Mouse (Mus musculus) MN1 (cell line): ENCODE results near the gene Rfwd3.
"Not testable (repeated sequence)": the region's sequence is repeated elsewhere in the genome, so short reads cannot be mapped to it uniquely, and the experiment has no call there.

Source experiments
- DNase-seq: peaks from one replicate; pipeline ENCODE4 v3.0.0-alpha.2; 2016; ENCODE audit warnings: low spot score

The Rfwd3 gene

DNA sequence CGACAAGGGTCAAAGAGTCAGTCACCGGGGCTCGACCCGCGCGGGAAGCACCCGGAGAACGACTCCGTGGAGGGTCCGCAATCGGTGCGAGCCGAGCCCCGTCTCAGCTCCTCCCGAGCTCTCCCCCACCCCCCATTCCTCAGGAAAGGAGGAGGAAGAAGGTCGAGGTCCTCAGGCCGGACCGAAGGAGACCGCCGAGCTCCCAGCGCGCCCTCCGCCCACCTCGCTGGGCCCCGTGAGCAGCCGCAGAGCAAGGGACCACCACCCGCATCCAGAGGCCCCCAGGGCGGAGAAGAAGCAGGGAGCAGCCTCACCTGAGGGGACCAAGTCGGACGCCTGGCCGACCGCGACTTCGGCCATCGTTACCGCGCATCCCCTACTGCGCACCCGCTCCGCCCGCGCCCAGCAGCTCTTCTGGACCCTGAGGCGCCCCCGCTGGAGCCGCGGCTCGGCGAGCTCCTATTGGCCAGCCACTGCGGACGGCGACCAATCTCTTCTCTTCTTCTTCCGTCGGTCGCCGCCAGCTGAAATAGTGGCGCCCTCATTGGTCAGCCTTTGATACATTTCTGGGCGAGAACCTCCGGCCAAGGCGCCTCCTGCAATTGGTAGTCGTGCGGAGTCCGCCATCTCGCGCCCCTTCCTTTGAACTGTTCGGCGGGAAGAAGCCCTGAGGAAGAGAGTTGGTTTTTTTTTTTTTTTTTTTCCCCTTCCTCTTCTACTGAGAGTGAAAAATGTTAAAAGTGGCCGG, at the start of gene Rfwd3:
Gene Rfwd3 (minus strand): TSS at position 402 of the 748 bp plus-strand sequence.
- peak; percentile 100 for DNase-seq

DNA sequence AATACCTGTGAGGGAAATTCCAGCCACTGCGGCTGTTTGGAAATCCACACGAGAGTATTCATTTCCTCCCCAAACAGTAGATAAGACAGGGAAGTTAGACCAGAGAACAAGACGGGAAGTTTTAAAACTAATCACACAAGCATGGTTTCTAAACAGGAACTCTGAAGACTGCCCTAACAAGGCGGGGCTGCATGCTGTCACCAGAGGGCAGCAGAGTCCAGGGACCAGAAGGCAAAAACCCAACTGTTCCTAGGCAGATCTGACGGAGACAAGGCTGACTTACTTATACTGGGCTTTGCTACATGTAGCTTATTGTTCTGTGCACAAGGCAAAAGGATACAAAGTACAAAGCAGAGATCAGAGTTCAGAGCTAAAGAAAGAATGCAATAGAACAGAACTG, 43.2 kb upstream of the Rfwd3 start:
- DNase-seq: peak; percentile 89

DNA sequence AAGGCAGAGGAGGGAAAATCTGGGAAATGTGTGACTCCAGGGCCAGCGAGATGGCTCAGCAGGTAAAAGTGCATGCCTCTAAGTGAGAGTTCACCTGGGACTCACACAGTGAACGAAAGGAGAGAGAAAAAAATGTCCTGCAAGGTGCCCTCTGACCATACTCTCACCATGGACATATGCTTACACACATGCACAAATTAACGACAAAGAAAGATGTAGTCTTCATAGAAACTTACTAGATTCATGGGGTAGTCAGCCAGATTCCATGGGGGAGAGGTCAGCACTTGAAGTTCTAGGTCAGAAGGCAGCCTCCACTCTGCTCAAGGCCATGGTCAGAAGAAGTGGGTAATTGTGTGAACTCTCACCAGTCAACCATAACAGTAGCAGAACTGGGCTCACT, 40.2 kb upstream of the Rfwd3 start:
- no peak for DNase-seq

DNA sequence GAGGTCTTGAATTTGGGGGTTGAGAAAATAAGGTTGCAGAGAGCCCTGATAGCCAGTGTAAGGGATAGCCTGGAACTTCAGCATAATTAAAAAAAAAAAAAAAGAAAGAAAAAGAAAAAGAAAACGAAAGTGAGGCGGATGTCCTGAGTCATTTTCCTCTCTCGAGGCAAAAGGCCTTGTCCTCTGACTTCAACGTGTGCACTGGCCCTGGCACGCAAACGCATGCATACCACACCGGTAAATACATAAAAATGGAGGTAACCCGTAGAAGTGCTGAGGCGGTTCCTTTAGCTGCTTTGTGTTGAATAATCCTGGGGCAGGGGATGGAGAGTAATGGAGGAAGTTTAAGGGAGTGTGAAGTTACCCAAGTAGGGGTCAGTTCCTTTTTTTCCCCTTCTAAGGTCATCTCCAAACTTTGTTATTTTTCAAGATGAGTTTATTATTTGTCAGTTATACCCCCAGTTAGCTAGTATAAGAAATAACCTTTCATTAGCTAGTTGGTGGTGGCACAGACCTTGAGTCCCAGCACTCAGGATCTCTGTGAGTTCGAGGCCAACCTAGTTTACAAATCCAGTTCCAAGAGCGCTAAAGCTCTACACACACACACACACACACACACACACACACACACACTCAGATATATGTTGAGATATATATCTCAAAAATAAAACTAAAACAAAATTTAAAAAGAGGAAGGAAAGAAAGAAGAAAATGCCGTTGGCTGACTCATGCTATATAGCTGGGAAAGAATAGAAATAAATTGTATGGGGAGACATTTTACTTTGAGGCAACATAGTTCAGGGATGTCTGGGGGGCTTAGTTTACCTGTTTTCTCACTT, 38.6 kb upstream of the Rfwd3 start:
- peak; percentile 78 for DNase-seq

DNA sequence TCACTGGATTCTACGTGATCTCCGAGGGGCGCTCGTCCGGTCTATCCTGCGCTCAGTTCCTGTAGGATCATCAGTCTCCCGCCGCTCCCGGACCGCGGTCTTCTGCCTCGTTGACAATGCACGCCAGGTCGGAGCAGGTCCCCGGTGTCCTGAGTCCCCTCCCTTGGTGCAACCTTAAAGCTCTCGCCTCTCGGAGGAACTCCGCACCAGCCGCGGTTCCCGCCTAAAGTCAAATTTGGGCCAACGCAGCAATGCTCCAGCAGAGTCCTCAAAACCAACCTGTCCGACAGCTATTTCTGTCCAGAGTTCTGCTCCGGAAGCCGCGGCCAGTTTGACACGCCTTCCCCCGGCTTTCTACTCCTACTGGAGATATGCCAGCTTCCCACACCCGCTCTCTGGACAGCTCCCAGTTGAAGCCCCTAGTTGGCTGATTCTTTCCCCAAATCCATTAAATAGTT, 37.9 kb upstream of the Rfwd3 start, which contains the start of gene Mlkl:
Gene Mlkl (minus strand): TSS at position 288 of the 458 bp plus-strand sequence.
- DNase-seq: peak; percentile 87

DNA sequence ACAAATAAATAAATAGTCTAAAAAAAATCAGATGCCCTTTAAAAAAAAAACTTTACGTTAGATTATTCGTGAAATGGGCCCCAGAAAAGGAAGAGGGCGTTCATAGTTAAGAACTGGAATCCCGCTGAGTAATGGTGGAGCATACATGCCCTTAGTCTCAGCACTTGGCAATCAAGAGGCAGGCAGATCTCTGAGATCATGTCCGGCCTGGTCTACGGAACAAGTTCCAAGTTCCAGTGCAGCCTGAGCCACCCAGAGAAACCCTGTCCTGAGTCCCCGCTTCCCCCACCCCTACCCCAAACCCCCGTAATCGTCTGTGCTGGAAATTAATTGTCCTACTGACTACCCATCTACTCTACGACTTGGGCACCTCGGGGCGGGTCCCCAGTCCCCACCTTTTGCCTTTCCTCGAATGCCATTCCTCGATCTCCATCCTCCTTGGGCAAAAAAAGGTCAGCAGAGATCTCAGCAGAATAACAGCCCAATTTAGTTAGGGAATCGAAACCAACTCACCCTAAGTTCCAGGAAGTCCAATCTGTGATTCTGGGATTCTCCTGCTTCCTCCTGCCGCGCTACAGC, 37.4 kb upstream of the Rfwd3 start:
- DNase-seq: peak; percentile 70

DNA sequence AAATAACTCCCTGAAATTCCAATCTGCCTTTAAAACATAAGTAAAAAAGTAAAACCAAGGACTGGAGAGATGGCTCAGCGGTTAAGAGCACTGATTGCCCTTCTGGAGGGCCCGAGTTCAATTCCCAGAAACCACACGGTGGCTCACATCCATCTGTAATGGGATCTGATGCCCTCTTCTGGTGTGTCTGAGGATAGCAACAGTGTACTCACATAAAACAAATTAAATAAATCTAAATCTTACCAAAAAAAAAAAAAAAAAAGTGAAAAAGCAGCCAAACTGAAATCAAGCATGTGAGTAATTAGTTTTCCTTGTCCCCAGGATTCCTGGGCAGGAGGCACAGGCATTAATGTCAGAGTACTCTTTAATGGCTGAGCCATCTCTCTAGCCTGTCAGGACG, 36.7 kb upstream of the Rfwd3 start:
- peak; percentile 40 for DNase-seq

DNA sequence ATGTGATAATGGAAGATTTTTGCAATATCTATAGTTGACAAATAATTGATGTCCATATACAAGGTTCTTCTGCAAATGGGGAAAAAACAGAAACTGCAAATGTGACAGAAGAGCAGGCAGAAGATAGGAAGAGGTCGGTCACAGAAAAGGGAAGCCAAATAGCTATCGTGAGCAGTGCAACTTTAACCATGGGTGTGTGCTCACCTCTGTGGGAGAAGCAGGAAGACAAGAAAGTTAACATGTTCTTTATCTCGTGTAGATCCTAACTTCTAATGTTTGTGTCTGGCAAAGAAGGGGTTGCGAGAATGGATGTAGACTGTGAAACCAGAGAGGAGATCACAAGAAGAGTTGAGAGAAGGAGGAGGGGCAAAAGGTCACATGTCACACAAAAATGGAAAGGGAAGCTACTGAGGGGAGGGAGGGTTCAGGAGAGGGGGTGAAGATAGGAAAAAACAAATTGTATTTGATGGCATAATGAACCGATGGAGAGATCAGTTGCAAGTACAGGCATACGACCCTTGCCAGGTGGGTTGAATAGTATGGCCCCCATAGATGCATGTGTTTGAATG, 25.3 kb upstream of the Rfwd3 start:
- DNase-seq: no peak

DNA sequence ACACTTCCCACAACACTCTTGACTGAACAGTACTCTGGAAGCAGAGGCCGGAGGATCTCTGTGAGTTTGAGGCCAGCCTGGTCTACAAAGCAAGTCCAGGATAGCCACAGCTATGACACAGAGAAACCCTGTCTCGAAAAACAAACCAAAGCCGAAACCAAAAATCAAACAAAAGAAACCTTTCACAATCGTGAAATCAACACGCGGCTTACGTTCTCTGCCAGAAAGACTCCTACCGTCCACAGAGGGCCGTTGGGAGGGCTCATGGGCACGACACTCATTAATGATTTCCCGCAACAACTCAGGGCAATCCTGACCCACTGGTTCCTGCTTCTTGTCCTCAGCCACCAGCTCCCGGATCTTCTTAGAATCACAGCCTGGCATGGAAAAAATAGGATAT, 14.7 kb upstream of the Rfwd3 start:
- DNase-seq: no peak

DNA sequence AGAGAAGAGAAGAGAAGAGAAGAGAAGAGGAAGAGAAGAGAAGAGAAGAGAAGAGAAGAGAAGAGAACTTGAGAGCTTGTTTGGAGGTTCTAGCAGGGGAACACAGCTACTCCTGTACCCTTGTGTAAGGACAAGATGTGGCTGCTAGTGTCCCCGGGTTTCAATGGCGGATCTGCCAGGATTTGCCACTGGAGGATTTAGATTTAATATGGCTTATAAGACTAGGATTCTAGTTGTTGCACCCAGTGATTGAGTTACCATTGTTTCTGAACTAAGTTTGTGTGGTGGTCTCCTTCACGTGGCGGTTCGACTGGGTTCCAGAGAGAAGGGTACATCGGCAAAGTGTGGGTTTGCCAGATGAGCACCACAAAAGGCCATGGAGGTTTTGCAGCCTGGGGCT, 13.9 kb upstream of the Rfwd3 start:
- DNase-seq: not testable (repeated sequence)

DNA sequence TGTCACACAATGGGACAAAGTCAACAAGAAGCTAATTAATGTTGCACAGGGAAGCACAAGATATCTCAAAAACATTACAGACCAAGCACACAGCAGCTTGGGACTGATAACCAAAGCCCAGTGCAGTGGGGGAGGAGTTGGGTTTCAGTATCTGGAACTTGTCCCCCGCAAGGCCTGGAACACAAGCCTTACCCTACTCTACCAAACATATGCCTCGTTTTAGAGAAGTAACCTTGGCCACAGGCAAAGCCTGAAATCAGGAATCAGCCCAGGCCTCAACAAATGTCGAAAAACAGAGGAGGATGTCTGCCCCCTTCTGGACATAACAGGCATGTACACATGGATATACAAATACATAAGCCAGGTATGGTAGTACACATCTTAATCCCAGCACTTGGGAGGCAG, 12.7 kb upstream of the Rfwd3 start:
- no peak for DNase-seq

DNA sequence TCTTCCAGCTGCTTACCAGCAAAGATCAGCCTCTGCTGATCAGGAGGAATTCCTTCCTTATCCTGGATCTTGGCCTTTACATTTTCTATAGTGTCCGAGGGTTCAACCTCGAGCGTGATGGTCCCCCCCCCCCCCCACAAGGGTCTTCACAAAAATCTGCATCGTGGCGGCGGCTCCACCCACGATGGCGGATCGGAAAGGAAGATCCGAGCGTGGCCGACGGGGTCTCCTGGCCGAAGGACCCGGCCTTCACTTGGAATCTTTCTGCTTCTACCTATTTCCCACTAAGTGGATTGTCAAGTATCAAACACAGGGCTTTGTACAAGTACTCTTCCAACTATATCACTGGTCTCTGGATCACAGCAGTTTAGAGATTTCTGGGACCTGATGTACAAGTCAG, 10.0 kb upstream of the Rfwd3 start:
- not testable (repeated sequence) for DNase-seq

DNA sequence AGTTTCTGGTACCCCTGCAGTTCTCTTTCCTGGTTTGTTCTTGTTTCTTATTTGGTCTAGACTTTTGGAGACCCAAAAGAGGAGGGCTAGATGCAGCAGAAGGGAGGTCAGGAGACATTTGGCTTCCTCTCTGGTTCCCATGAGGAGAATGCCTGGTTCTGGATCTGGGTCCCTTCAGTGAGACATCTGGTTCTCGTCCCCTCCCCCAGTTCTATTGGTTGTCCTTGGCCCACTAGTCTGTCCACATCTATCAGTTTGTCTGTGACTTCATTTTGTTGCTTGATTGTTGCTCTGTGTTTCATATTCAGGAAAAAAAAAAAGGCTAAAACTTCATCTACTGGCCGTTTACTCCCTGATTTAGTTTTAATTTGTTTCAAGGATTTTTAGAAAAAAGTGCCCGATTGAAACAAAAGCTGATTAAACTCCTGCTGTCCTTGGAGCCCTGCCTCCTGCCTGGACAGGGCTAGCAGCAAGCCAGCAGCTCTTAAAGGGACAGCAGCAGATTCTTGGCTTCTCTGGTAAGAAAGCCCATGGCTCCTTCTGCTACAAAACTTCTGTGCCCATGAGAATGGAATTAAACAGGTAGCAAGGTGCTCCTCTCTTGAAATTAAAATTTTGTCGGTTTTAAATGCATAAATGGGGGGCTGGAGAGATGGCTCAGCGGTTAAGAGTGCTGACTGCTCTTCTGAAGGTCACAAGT, 5.2 kb upstream of the Rfwd3 start:
- DNase-seq: peak; percentile 34

DNA sequence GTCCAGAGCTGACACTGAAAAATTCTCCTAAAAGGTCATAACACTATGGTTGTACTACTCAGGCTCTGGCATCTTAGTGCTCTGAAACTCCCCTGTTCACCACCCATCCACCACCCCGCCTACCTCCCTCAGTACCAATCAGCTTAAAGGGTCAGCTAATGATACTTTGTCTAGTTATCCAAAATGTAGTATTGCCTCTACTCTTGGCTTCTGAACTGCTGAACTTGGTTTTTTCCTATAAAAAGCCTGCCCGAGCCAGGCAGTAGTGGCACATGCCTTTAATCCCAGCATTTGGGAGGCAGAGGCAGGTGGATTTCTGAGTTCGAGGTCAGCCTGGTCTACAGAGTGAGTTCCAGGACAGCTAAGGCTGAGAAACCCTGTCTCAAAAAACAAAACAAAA, 4.3 kb upstream of the Rfwd3 start:
- DNase-seq: no peak

DNA sequence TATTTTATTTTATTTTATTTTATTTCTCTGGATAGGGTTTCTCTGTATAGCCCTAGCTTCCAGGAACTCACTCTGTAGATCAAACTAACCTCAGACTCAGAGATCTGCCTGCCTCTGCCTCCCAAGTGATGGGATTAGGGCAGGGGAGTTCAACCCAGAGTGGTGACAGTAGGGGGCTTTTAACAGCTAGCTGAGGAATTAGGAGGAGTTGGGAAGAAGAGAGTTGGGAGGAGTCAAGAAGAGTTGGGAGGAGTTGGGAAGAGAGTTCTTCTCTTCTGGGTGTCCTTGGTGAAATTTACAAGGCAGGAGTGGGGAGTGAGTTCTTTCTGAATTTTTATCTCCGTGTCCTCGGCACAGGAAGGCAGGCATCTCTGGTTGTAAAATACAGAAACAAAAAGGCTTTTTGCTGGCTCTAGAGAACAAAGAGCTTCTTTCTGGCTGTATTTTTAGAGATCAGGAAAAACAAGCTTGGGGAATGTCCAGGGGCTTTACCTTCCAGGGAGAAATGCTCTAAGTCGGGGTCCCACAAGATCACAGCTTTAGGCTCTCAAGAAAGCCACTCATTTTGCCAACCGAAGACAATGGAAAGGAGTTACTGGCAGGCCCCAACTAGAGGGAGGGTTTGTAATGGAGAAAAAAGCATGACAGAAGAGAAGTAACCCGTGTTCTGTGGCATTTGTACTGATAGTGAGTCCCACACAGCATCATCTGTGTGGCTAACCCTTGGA, 3.2 kb upstream of the Rfwd3 start:
- not testable (repeated sequence) for DNase-seq

DNA sequence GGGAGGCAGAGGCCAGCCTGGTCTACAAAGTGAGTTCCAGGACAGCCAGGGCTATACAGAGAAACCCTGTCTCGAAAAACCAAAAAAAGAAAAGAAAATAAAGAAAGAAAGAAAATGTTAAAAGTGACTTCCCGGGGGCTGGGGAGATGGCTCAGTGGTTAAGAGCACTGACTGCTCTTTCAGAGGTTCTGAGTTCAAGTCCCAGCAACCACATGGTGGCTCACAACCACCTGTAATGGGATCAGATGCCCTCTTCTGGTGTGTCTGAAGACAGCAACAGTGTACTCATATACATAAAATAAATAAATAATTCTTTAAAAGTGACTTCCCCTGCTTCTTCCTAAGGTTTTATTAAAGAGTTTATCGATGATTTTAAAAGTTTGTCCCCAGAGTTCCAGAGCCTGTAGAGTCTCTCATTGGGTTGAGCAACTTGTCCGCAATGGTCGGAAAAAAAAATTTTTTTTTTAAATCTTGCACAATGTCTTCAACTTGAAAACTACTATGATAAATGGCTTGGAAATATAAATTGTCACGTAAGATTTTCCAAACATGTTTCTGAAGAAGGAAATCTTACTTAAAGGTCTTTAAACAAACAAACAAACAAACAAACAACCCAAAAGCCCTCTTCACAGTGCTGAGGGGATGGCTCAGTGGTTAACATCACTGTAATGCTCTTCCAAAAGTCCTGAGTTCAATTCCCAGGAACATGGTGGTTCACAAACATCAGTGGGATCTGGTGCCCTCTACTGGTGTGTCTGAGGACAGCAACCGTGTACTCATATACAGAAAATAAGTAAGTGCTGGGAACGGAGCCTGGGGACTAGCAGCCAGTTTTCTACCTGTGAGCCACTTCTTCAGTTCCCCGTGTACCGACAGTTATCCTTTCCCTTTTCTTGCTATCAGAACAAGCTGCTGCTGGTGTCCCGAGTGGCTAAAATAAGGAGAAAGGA, 850 bp upstream of the Rfwd3 start:
- peak; percentile 25 for DNase-seq

DNA sequence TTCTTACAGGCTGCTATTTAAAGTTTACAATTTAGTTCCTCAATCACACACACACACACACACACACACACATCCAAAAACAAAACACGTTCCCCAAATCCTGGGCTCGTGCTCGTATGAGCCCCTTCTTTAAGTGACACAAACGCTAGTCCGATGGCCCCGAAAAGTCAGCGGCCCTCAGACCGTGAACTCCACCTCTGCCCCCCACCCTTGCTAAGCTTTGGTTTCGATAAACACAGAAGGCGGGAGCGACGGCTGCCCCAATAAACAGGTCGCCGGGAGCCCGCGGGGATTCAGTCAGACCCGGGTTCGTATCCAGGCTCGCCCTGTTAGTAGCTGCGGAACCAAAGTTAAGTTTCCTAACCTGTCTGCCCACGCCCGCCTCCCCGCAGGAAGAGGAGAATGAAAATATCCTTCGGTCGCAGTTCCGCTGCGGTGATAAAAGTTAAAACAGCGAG, 630 bp downstream of the Rfwd3 start:
- DNase-seq: peak; percentile 60

DNA sequence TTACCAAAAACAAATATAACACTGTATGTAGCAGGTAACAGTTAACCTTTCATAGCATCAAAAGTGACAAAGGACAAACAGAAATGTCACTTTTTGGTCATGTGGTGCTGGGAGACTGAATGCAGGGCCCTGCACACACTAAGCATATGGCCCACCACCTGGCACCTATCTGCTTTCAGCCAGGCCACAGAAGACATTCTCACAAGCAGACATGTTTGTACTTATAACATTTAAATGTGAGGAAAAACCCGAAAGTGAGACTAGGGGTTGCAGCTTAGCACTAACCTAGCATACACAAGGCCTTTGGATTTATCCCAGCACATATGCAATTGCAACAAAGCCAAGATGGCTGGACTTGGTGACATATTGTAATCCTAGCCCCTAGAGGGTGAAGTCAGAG, 2.0 kb downstream of the Rfwd3 start:
- peak; percentile 24 for DNase-seq

DNA sequence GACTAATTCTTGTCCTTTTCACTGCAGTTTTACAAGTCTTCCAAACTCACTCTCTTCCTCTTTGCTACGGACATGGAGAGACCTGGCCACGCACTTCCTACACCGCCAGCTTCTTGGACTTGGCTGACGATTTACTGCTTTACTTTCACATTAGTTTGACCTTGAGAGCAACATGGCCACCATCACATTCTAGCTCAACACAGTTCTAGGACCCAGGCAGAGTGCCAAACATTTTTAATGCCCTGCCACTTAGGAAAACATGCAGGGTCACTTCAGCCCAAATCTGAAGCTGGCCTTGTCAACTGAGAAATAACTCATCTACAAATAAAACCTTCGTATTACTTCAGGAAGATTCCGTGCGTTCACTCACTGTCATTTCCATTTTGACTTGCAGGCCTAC, 8.3 kb downstream of the Rfwd3 start:
- DNase-seq: no peak

DNA sequence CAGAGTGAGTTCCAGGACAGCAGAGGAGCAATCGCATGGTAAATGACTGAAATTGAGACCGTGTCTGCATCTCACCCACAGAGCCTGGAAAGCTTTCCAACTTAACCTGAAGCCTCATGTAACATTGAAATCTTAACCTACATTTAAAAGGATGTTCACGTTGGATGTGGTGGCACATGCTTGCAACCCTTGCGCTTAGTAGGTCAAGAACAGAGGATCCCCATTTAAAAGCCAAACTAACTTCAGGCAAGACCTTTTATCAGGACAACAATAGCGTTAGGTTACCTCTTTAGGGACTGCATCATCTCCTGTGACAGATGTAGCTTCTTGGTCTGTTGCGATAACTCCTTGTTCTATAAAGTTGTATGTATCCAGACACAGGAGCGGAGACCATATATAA, 9.4 kb downstream of the Rfwd3 start:
- DNase-seq: no peak
